Mouse (Mus musculus) testis, adult 2 months (tissue): Measurements from ENCODE around the gene Dcaf1. TPM values are rescaled to one million over a fixed set of nuclear protein-coding genes. Genes with fewer than 3 reads are reported as not detected.

ENCODE experiments used
- H3K27ac ChIP-seq: fragments of 200-500 bp; 2 replicates; pipeline ENCODE4 v1.5.1; 2012; ENCODE audit warnings: low read depth, low read length; ENCODE audit not compliant: control insufficient read depth, insufficient read depth
- H3K27me3 ChIP-seq: fragments of 200-500 bp; 2 replicates; pipeline ENCODE4 v1.6.1; 2012; ENCODE audit warnings: mild to moderate bottlenecking, low read length, moderate library complexity; ENCODE audit not compliant: control insufficient read depth, insufficient read depth
- H3K36me3 ChIP-seq: fragments of 200-500 bp; 2 replicates; pipeline ENCODE4 v1.6.1; 2012; ENCODE audit warnings: mild to moderate bottlenecking, low read length; ENCODE audit not compliant: control insufficient read depth, insufficient read depth
- H3K4me1 ChIP-seq: fragments of 200-500 bp; 2 replicates; pipeline ENCODE4 v1.6.1; 2012; ENCODE audit warnings: low read length; ENCODE audit not compliant: control insufficient read depth, insufficient read depth
- H3K4me3 ChIP-seq: fragments of 200-500 bp; 2 replicates; pipeline ENCODE4 v1.5.1; 2012; ENCODE audit warnings: low read depth, mild to moderate bottlenecking, low read length, moderate library complexity, mixed read lengths; ENCODE audit not compliant: control insufficient read depth
- CTCF ChIP-seq: fragments of 200-500 bp; IDR thresholded peaks from 2 replicates; pipeline ENCODE4 v1.5.1; 2012; ENCODE audit warnings: low read depth, mild to moderate bottlenecking, inconsistent platforms, low read length, moderate library complexity; ENCODE audit not compliant: control insufficient read depth, insufficient read depth, insufficient replicate concordance
- POLR2A ChIP-seq: fragments of 200-500 bp; IDR thresholded peaks from 2 replicates; pipeline ENCODE4 v1.6.1; 2012; ENCODE audit warnings: low read depth, mild to moderate bottlenecking, inconsistent platforms, low read length, moderate library complexity; ENCODE audit not compliant: control insufficient read depth
- polyA plus RNA-seq: library from polyadenylated mRNA; depleted of rRNA; stranded (reverse); fragments of >200 nt; gene quantifications from 2 replicates; pipeline ENCODE4 v1.2.3, GENCODE M21; 2012

Gene Dcaf1
- polyA plus RNA-seq, 1 experiment = 71.0 TPM

DNA sequence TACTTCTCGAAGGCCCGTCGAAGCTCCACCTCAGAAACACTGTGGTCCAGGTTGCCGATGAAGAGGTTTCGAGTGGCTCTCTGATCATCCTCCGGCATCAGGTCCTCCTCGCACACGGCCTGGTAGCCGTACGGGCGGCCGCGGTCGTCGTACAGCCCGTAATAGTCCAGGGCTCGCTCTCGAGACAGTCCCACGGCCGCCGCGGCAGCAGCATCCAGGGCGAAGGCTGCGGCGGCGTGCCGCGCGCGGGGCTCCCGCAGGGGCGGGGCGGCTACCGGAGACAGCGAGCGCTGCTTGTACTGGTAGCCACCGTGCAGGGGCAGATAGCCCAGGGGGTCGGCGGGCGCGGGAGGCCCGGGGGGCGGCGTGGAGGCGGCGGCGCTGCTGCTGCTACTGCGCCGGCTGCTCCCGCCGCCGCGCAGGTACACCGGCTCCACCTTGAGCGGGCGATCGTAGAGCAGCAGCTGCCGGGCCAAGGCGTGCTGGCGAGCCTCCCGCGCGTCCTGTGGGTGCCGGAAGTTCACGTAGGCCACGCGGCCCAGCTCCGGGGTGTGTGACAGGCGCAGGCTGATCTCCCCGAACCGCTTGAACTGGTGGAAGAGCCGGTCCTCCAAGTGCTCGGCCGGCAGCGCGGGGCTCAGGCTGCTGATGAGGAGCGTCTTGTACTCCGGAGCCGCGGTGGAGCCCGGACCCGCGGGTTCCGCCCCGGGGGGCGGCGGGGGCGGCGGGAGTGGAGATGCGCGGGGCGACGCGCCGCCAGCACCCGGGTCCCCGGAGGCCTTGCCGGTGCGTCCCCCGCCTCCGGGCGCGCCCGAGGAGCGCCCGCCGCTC, 64.4 kb downstream of the Dcaf1 start:
- peak overlapping the region; percentile 95 for H3K4me3 ChIP-seq
- TF ChIP-seq POLR2A (no peak; the same call in 1 of the 2 replicates), CTCF (no peak)
- peaks cover 2% of the 10 kb centered on the region; the same call in 1 of the 2 replicates for H3K36me3 ChIP-seq
- peak overlapping the region; percentile 77 for H3K27ac ChIP-seq
- no peaks in the 10 kb centered on the region for H3K27me3 ChIP-seq
- peaks cover 16% of the 10 kb centered on the region for H3K4me1 ChIP-seq

DNA sequence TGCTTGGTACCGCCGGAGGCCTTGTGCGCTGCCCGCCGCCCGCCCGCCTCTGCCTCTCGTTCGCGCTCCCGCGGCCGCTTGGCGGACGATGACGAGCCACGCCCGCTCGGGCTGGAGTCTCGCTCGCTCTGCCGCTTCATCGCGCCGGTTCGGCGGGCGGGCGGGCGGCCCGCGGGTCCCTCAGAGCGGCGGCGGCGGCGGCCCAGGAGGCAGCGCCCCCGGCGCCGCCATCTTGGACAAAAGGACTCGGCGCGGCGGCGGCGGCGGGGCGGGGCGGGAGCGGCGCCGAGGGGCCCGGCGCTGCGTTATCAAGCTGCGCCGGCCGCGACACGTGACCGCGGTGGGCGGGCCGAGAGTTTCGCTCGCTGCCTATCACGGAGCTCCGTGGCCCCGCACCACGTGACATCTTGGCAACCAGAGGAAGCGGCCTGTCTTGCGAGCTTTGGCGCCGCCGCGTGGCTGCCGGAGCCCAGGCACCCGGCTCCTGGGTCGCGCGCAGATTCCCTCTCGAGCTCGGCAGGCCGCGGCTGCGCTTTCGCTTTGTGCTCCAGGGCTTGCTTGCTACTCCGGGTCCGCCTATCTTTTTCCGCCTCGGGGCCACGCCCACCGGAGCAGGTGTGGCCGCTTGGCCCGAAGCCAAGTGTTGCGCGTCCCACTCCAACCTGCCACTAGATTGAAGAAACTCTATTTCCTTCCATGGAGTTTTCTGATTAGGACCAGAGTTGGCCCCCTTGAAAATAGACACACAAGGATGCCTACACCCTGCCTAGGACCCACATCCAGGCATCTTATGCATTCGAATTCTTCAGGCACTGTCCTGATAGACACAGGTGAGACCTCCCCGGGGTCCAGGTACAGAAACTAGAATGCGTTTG, 65.4 kb downstream of the Dcaf1 start, which contains the start of gene Rbm15b:
Rbm15b (minus strand) TSS at position 601 of the 875 bp plus-strand sequence.
- peaks cover 2% of the 10 kb centered on the region; the same call in 1 of the 2 replicates for H3K36me3 ChIP-seq
- TF ChIP-seq POLR2A (peak; percentile 57; the same call in 1 of the 2 replicates), CTCF (peak; percentile 59; the same call in 1 of the 2 replicates)
- peaks cover 16% of the 10 kb centered on the region for H3K4me1 ChIP-seq
- H3K27me3 ChIP-seq = no peaks in the 10 kb centered on the region
- peak within 1 kb of the TSS; percentile 95 for H3K4me3 ChIP-seq
- H3K27ac ChIP-seq = peak within 1 kb of the TSS; percentile 77

DNA sequence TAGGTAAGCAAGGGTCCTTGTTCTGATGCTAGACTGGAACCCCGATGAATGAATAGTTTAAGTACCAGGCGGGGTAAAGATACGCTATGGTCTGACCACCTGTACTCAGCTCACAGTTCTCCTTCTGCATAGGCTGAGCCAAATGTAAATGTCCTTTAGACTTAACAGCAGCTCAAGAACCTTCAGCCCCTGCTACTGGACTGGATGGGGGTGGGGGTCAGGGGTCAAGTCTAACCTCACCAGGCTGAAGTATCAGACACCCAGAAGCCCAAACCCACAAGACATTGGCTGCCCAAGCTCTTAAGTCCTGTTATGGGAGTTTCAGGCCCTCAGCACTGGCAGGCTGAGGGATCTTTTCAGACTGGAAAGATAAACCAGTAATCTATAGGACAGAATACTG, 66.7 kb downstream of the Dcaf1 start:
- H3K4me1 ChIP-seq = peaks cover 17% of the 10 kb centered on the region
- no peaks in the 10 kb centered on the region for H3K27me3 ChIP-seq
- peaks cover 2% of the 10 kb centered on the region; the same call in 1 of the 2 replicates for H3K36me3 ChIP-seq
- TF ChIP-seq POLR2A (no peak), CTCF (no peak)
- H3K4me3 ChIP-seq = peak overlapping the region; percentile 95
- no peak overlapping the region for H3K27ac ChIP-seq

DNA sequence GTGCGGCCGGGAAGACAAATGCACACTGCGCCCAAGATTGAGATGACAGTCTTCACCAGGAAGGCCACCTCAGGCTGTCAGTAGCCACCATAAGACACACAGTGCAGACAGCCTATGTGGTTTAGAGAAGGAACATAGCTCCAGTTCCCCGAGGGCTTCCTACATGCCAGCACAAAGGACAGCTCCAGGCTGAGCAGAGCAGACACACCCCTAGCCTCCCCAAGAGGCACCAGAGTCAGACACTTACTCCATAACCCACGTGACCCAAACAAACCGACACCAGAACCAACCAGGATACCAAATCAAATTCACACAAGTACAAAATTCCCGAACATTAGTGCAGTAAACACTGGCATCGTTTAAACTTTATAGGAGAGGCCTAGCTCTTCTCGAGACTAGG, 67.6 kb downstream of the Dcaf1 start:
- Histone ChIP-seq H3K4me3 (peak overlapping the region; percentile 94), H3K4me1 (peaks cover 14% of the 10 kb centered on the region), H3K27ac (peak overlapping the region; percentile 5; the same call in 1 of the 2 replicates), H3K27me3 (no peaks in the 10 kb centered on the region), H3K36me3 (peaks cover 2% of the 10 kb centered on the region; the same call in 1 of the 2 replicates)
- TF ChIP-seq CTCF (no peak), POLR2A (no peak)

DNA sequence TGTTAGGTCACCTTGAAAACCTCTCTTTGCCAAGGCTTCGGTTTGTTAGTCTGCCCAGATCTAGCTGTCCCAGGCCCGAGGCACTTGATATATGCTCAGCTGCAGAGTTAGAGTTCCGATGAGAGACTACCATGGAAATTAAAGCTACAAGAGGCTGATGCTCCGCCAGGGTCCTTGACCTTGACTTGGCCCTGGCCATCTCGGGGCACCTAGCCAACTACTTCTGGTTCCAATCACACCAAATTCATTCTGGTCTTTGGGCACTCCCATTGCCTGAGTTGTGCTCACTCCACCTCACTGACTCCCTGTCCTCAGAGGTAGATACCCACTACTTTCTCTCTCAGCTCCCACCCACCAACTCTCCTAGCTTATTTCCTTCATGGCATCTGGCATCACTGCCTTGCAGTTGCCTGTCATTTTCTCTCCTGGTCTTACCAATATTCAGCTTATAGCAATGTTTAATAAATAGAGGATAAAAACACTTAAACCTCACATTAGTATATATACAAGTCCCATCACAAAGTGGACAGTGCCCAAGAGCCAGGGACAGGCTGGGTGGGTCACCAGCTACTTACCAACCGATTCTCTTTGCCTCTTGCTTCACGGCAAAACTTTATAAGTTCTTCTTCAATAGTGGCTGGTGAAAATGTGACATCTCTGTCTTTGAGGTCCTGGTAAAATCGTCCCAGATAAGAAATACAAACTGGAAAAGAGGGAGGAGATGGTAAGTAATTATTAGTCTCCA, 69.0 kb downstream of the Dcaf1 start:
- Histone ChIP-seq H3K4me1 (peaks cover 4% of the 10 kb centered on the region), H3K27ac (peak overlapping the region; percentile 91), H3K27me3 (no peaks in the 10 kb centered on the region), H3K36me3 (peaks cover 3% of the 10 kb centered on the region), H3K4me3 (peak overlapping the region; percentile 94)
- TF ChIP-seq POLR2A = no peak
- no peak for TF ChIP-seq CTCF

DNA sequence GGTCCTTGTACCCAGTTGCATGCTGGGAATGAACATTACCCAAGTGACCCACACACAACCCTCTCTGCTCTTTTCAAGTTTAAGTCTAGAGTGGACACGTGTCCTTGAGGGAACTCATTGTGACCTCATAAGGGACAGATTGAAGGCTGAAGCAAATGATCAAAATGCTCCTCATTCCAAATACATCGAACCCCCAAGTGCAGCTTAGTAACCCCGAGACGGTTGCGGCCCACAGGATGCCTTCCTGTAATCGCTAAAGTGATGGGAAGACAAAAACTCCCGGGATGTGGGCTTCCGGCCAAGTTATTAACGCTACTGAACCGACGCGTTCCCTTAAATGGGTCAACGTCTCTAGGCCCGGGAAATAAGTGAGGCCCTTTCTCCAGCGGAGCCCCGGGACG, 69.7 kb downstream of the Dcaf1 start:
- Histone ChIP-seq H3K4me1 (peaks cover 2% of the 10 kb centered on the region), H3K36me3 (peaks cover 3% of the 10 kb centered on the region), H3K4me3 (peak overlapping the region; percentile 94), H3K27me3 (no peaks in the 10 kb centered on the region), H3K27ac (peak overlapping the region; percentile 91)
- TF ChIP-seq POLR2A (no peak), CTCF (no peak)
